Mouse (Mus musculus) embryo, embryonic 11 days (tissue): ENCODE measurements at regions not wholly inside any gene's neighbourhood (a gene's known extent, or its start where the extent isn't known, plus 50 kb on each side); places are given as distances from the start of the nearest gene placed in this dataset.

Experiments
- DNase-seq: peaks from one replicate; pipeline ENCODE4 v3.0.0-alpha.2; 2015

- no peak for DNase-seq
Observed at GRCm38 (mm10) chr6:88964071-88964470, 62.0 kb downstream of the Tpra1 start.

GRCm38 (mm10) chr6:88964911-88965310, 62.9 kb downstream of the Tpra1 start:
- DNase-seq: no peak

GRCm38 (mm10) chr6:88965361-88966226, 63.5 kb downstream of the Tpra1 start:
- DNase-seq: no peak

- no peak for DNase-seq
Observed at GRCm38 (mm10) chr6:88966501-88966900, 64.5 kb downstream of the Tpra1 start.

- DNase-seq: no peak
Observed at GRCm38 (mm10) chr6:88968842-88969241, 66.8 kb downstream of the Tpra1 start.

- peak; percentile 64 for DNase-seq
Observed at GRCm38 (mm10) chr6:88971729-88972128, 69.7 kb downstream of the Tpra1 start.

GRCm38 (mm10) chr6:88974457-88974856, 72.4 kb downstream of the Tpra1 start:
- no peak for DNase-seq

- DNase-seq: peak; percentile 66
Observed at GRCm38 (mm10) chr6:88976581-88976980, 74.5 kb downstream of the Tpra1 start.

GRCm38 (mm10) chr6:88976994-88977393, 74.9 kb downstream of the Tpra1 start:
- peak; percentile 74 for DNase-seq

- DNase-seq: no peak
Observed at GRCm38 (mm10) chr6:88978970-88979369, 76.9 kb downstream of the Tpra1 start.

- peak; percentile 90 for DNase-seq
Observed at GRCm38 (mm10) chr6:88980112-88980511, 78.1 kb downstream of the Tpra1 start.

GRCm38 (mm10) chr6:88981544-88981943, 79.5 kb downstream of the Tpra1 start:
- DNase-seq: peak; percentile 67

- DNase-seq: no peak
Observed at GRCm38 (mm10) chr6:88984170-88984569, 82.1 kb downstream of the Tpra1 start.

- DNase-seq: no peak
Observed at GRCm38 (mm10) chr6:88984863-88985262, 82.8 kb downstream of the Tpra1 start.

GRCm38 (mm10) chr6:88988551-88988950, 86.5 kb downstream of the Tpra1 start:
- DNase-seq: no peak

- no peak for DNase-seq
Observed at GRCm38 (mm10) chr6:88989617-88990299, 87.7 kb downstream of the Tpra1 start.

- no peak for DNase-seq
Observed at GRCm38 (mm10) chr6:88990300-88990685, 88.2 kb downstream of the Tpra1 start.

GRCm38 (mm10) chr6:88995077-88995476, 93.0 kb downstream of the Tpra1 start:
- DNase-seq: no peak

GRCm38 (mm10) chr6:88998927-88999722, 97.1 kb downstream of the Tpra1 start:
- DNase-seq: no peak

- DNase-seq: peak; percentile 23
Observed at GRCm38 (mm10) chr6:89000359-89000758, 98.3 kb downstream of the Tpra1 start.

- DNase-seq: no peak
Observed at GRCm38 (mm10) chr6:89003197-89003923, 101.3 kb downstream of the Tpra1 start.

GRCm38 (mm10) chr6:89005094-89005493, 103.0 kb downstream of the Tpra1 start:
- DNase-seq: no peak

GRCm38 (mm10) chr6:89006997-89007396, 104.9 kb downstream of the Tpra1 start:
- peak; percentile 58 for DNase-seq
